Mouse (Mus musculus) embryo, embryonic 10 days (tissue): Measurements from ENCODE around the gene Olfr1123.
"Not testable (repeated sequence)": the region's sequence is repeated elsewhere in the genome, so short reads cannot be mapped to it uniquely, and the experiment has no call there.

Experiments used
- DNase-seq: peaks from one replicate; pipeline ENCODE4 v3.0.0-alpha.2; 2015; ENCODE audit warnings: low spot score

Olfr1123 gene

DNA sequence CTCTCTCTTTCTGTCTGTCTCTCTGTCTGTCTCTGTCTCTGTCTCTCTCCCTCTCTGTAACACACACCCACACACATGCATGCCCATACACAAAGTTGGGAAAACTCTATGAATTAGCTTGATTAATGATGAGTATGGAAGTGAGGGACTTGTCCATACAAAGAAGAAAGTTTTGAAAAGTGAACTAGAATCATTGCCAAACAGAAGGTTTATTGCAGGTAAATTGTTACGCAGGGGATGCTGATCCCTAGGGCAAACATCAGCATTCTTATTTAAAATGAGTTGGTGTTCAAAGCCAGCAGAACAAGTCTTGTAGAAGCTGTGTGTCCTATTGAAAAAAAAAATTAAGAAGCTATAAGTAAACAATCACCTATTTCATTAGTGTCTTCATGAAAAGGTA is at the start of gene Olfr1123:
Gene Olfr1123, plus strand, starts transcription at position 301 of the 400 bp plus-strand sequence.
- no peak for DNase-seq

DNA sequence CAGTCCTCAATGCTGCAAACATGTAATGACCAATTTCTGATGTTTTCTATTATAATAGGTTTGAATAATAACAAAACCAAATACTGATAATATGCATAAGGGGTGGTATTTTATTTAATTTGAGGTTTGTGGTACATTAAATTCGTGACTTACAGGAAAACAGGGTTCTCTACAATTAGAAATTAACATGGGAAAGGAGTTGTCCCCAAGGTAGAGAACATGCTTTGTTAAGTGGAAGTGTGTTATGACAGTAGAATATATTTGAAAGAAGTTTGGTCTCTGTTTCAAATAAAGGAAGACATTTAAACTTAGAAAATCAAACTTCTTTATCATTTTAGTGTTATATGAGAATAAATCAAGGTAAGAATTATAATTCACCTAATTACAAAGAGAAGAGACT is 46.8 kb upstream of the Olfr1123 start, which contains the start of gene Olfr1121:
Gene Olfr1121, plus strand, starts transcription at position 301 of the 400 bp plus-strand sequence.
- no peak for DNase-seq

DNA sequence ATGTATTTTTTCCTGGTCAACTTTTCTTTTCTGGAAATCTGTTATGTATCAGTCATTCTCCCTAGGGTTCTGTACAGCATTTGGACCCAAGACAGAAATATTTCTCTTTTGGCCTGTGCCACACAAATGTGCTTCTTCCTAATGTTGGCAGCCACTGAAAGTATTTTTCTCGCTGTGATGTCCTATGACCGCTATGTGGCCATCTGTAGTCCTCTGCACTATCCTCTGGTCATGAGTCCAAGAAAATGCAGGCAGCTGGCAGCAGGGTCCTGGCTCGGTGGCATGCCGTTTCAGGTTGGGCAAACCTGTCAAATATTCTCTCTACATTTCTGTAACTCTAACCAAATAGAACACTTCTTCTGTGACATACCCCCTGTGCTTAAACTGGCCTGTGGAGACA is 44.7 kb upstream of the Olfr1123 start:
- DNase-seq, result no peak

DNA sequence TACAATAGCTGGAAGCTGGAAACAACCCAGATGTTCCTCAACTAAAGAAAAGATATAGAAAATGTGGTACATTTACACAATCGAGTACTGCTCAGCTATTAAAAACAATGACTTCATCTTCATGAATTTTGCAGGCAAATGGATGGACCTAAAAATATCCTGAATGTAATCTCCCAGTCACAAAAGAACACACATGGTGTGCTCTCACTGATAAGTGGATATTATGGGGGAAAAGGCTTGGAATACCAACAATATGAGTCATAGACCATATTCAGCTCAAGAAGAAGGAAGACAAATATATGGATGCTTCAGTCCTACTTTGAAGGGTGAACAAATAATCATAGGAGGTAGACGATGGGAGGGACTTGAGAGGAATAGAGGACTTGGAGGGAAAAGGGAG is 32.5 kb upstream of the Olfr1123 start:
- DNase-seq, result no peak

DNA sequence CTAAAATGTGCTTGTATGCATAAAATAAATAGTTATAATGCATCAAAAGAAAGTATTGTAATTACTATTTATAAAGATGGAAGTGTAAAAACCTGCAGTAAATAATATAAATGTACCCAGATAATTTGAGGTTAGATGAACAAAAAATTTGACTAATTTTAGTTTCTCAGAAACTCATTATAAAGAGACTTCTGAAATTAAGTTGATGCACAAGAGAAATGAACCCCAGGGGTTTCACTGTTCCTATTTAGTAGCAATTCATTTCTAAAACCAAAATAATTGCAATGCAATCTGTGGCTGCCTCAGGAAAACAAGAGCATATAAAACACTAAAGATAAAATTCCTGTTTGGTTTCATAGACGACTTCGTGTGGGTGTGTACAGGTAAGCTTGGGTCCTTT is 30.9 kb upstream of the Olfr1123 start, which contains the start of gene Olfr1122:
Gene Olfr1122, plus strand, starts transcription at position 301 of the 400 bp plus-strand sequence.
- no peak for DNase-seq

DNA sequence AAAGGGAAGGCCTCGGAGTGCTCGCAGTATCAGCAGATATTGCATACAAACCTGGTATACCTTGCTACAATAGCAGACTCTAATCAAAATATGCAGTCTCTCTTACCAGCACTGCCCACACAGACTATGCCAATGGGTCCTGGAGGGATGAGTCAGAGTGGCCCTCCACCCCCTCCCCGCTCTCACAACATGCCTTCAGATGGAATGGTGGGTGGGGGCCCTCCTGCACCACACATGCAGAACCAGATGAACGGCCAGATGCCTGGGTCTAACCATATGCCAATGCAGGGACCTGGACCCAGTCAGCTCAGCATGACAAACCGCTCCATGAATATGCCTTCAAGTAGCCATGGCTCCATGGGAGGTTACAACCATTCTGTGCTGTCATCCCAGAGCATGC is 22.8 kb upstream of the Olfr1123 start:
- not testable (repeated sequence) for DNase-seq

DNA sequence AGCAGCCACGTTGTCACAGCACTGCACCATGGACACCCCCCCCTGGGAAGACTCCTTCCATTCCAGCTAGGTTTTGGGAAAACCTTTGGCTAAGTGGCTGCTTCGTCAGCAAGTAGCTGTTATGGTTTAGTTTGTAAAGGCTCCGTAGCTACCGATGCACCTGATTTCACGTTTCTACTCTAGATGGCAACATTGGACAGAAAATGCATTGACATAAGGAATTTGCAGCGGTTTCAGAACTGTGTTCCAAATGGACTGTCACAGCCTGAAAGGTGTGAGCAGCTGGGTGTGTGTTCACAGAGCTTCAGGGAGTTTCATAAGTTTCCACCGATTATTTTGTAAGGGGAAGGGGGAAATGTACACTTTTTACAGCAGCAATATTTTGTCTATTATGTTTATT is 21.7 kb upstream of the Olfr1123 start:
- DNase-seq, result peak; percentile 3

DNA sequence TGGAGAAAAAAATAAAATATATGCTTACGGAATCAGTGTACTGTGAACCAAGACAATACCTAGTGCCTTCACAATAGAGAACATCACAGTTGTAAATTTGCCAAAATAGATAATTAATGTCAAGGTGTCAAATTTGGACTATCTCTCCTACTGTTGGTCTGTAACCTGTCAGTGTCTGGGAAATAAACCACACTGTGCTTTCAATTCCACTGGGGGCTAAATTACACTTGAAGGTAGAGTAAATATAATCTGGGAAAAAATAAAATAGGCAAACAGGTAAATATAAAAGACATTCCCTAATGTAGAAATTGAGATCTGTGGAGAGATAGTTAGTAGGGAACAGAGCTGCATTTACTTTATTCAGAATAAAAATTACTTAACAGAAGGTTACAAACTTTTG is 13.5 kb downstream of the Olfr1123 start, which contains the start of gene Olfr1124:
Gene Olfr1124, plus strand, starts transcription at position 301 of the 400 bp plus-strand sequence.
- DNase-seq, result no peak

DNA sequence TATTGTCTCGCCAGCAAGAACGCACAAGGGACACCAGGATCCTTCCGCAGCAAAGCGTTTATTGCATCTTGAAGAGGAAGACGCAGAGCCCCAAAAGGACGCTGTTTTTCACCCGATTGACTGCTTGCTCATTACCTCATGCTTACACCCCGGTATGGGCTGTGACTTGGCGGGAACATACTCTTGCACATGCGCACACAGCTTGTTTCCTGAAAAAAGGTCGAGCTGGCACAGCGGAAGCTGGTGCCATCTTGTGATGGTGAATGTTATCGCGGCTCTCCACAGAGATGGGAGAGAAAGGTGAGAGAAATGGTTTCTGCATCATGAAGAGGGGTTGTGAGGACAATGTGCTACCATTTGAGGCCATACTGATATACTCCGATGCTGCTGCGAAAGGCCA is 21.3 kb downstream of the Olfr1123 start:
- no peak for DNase-seq

DNA sequence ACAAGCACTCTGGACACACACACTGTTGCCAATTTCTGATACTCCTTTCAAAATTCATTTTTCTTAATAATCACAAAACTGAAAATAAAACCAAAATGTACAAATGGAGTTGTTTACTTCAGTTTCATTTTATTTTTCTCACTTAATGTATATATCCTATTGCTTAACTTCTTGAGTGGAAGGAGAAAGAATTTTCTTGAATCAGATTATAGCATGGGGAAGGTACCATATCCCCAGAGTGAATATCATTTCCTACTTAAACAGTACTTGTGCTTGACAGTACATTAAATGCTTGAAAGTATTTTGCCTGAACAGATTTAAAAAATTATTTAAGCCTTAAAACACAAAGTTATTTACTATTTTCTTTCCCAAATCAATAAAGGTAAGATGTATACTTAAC is 37.2 kb downstream of the Olfr1123 start, which contains the start of gene Olfr1126:
Gene Olfr1126, plus strand, starts transcription at position 301 of the 400 bp plus-strand sequence.
- no peak for DNase-seq

DNA sequence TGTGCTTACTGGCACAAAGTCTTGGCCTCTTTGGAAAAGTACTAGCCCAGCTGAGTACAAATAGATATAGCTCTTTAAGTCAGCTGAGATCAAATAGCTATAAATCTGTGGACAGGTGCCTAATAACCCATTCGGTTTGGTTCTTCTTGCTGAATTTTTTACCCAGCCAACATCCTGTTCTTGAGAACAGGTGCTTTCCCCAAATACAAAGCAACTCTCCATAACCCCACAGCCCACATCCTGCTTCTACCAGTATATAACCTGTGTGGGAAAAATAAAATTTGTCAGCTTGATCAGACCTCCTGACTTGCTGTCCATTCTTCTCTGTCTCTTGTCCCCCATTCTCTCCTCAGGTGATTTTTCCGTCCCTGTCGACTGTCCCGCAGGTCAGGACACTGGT is 45.3 kb downstream of the Olfr1123 start:
- DNase-seq, result no peak
